Mouse (Mus musculus) heart, embryonic 10.5 days (tissue): ENCODE measurements around the gene Hmcn2. TPM values are rescaled to one million over a fixed set of nuclear protein-coding genes. Genes with fewer than 3 reads are reported as not detected.

ENCODE experiments used
- DNase-seq: peaks from one replicate; pipeline ENCODE4 v3.0.0-alpha.2; 2017; ENCODE audit warnings: low spot score
- H3K27ac ChIP-seq: fragments of 300-500 bp; sonication (generic); 2 replicates; pipeline ENCODE4 v1.5.1; 2016; ENCODE audit warnings: mild to moderate bottlenecking
- H3K27me3 ChIP-seq: fragments of 300-500 bp; sonication (generic); 2 replicates; pipeline ENCODE4 v1.6.1; 2016; ENCODE audit warnings: mild to moderate bottlenecking; ENCODE audit not compliant: poor library complexity, insufficient read depth, severe bottlenecking
- H3K36me3 ChIP-seq: fragments of 300-500 bp; sonication (generic); 2 replicates; pipeline ENCODE4 v1.6.1; 2016; ENCODE audit warnings: mild to moderate bottlenecking, moderate library complexity
- H3K4me1 ChIP-seq: fragments of 300-500 bp; sonication (generic); 2 replicates; pipeline ENCODE4 v1.6.1; 2016; ENCODE audit warnings: mild to moderate bottlenecking
- H3K4me3 ChIP-seq: fragments of 300-500 bp; sonication (generic); 2 replicates; pipeline ENCODE4 v1.5.1; 2016; ENCODE audit warnings: mild to moderate bottlenecking, moderate library complexity
- H3K9me3 ChIP-seq: fragments of 300-500 bp; sonication (generic); 2 replicates; pipeline ENCODE4 v1.6.1; 2016; ENCODE audit warnings: mild to moderate bottlenecking, moderate library complexity
- WGBS: fragments of 180-500 bp; shearing (Covaris S2); methylation state at CpG from one replicate; pipeline ENCODE4 v1.1.7; 2016; 5-methylcytosine and 5-hydroxymethylcytosine counted together
- polyA plus RNA-seq: library from polyadenylated mRNA; unstranded; fragments of >200 nt; fragmentation: Nextera tagmentation; extraction: Ambion mirVana; gene quantifications from 2 replicates; pipeline ENCODE4 v1.2.1, GENCODE M21; 2016

The Hmcn2 gene
- polyA plus RNA-seq, 1 experiment from 2014 or later: 0.33 TPM

- H3K36me3 ChIP-seq: peaks cover 65% of the 10 kb centered on the region
- 9% methylated on average over 6 of the region's 6 CpGs for WGBS
Observed at GRCm38 (mm10) chr2:31291421-31291820, 22.8 kb upstream of the Hmcn2 start.

GRCm38 (mm10) chr2:31294985-31295384 lies 19.2 kb upstream of the Hmcn2 start:
- Histone ChIP-seq H3K27ac (no peak overlapping the region), H3K4me3 (no peak overlapping the region), H3K36me3 (peaks cover 29% of the 10 kb centered on the region), H3K9me3 (no peaks in the 10 kb centered on the region), H3K27me3 (no peaks in the 10 kb centered on the region), H3K4me1 (peaks cover 22% of the 10 kb centered on the region)
- 0% methylated on average over 4 of the region's 4 CpGs for WGBS
- no peak for DNase-seq

More at GRCm38 (mm10) chr2:31291421-31291820, 22.8 kb upstream of the Hmcn2 start:
- H3K27ac ChIP-seq: no peak overlapping the region
- H3K4me3 ChIP-seq: no peak overlapping the region
- H3K4me1 ChIP-seq: peaks cover 7% of the 10 kb centered on the region; the same call in 1 of the 2 replicates
- no peak for DNase-seq
- no peaks in the 10 kb centered on the region for H3K27me3 ChIP-seq
- H3K9me3 ChIP-seq: no peaks in the 10 kb centered on the region

GRCm38 (mm10) chr2:31296395-31296794 lies 17.8 kb upstream of the Hmcn2 start:
- no peak overlapping the region for H3K27ac ChIP-seq
- peaks cover 22% of the 10 kb centered on the region for H3K4me1 ChIP-seq
- 77% methylated on average over 6 of the region's 6 CpGs for WGBS
- H3K27me3 ChIP-seq: peaks cover 4% of the 10 kb centered on the region; the same call in 1 of the 2 replicates
- H3K9me3 ChIP-seq: no peaks in the 10 kb centered on the region
- H3K4me3 ChIP-seq: no peak overlapping the region
- H3K36me3 ChIP-seq: peaks cover 24% of the 10 kb centered on the region
- DNase-seq: no peak

GRCm38 (mm10) chr2:31297602-31298268 lies 16.5 kb upstream of the Hmcn2 start:
- Histone ChIP-seq H3K27ac (peak overlapping the region; percentile 74), H3K36me3 (peaks cover 14% of the 10 kb centered on the region), H3K4me1 (peaks cover 22% of the 10 kb centered on the region), H3K9me3 (no peaks in the 10 kb centered on the region), H3K4me3 (peak overlapping the region; percentile 61), H3K27me3 (peaks cover 4% of the 10 kb centered on the region; the same call in 1 of the 2 replicates)
- 2% methylated on average over 17 of the region's 17 CpGs for WGBS
- DNase-seq: no peak

GRCm38 (mm10) chr2:31298814-31299213 lies 15.4 kb upstream of the Hmcn2 start:
- Histone ChIP-seq H3K4me3 (peak overlapping the region; percentile 61), H3K27ac (peak overlapping the region; percentile 74; the same call in 1 of the 2 replicates), H3K27me3 (peaks cover 4% of the 10 kb centered on the region; the same call in 1 of the 2 replicates), H3K4me1 (peaks cover 22% of the 10 kb centered on the region), H3K9me3 (no peaks in the 10 kb centered on the region), H3K36me3 (peaks cover 4% of the 10 kb centered on the region; the same call in 1 of the 2 replicates)
- WGBS: 31% methylated on average over 4 of the region's 4 CpGs
- DNase-seq: no peak

- 28% methylated on average over 4 of the region's 4 CpGs for WGBS
- Histone ChIP-seq H3K27me3 (peaks cover 4% of the 10 kb centered on the region; the same call in 1 of the 2 replicates), H3K36me3 (no peaks in the 10 kb centered on the region), H3K4me3 (peak overlapping the region; percentile 9; the same call in 1 of the 2 replicates), H3K27ac (no peak overlapping the region), H3K4me1 (peaks cover 22% of the 10 kb centered on the region), H3K9me3 (no peaks in the 10 kb centered on the region)
- DNase-seq: no peak
Observed at GRCm38 (mm10) chr2:31299266-31299665, 14.9 kb upstream of the Hmcn2 start.

GRCm38 (mm10) chr2:31299996-31300395 lies 14.2 kb upstream of the Hmcn2 start:
- Histone ChIP-seq H3K9me3 (no peaks in the 10 kb centered on the region), H3K27ac (no peak overlapping the region), H3K4me1 (peaks cover 16% of the 10 kb centered on the region), H3K4me3 (no peak overlapping the region), H3K36me3 (no peaks in the 10 kb centered on the region), H3K27me3 (peaks cover 4% of the 10 kb centered on the region; the same call in 1 of the 2 replicates)
- 70% methylated on average over 10 of the region's 10 CpGs for WGBS
- no peak for DNase-seq

GRCm38 (mm10) chr2:31303177-31303576 lies 11.0 kb upstream of the Hmcn2 start:
- H3K27me3 ChIP-seq: peaks cover 4% of the 10 kb centered on the region; the same call in 1 of the 2 replicates
- H3K36me3 ChIP-seq: no peaks in the 10 kb centered on the region
- 74% methylated on average over 9 of the region's 9 CpGs for WGBS
- H3K27ac ChIP-seq: no peak overlapping the region
- no peaks in the 10 kb centered on the region for H3K9me3 ChIP-seq
- DNase-seq: no peak
- no peak overlapping the region for H3K4me3 ChIP-seq
- peaks cover 13% of the 10 kb centered on the region for H3K4me1 ChIP-seq

- no peak overlapping the region for H3K4me3 ChIP-seq
- no peak for DNase-seq
- H3K36me3 ChIP-seq: no peaks in the 10 kb centered on the region
- H3K27ac ChIP-seq: no peak overlapping the region
- peaks cover 8% of the 10 kb centered on the region for H3K27me3 ChIP-seq
- no peaks in the 10 kb centered on the region for H3K9me3 ChIP-seq
- 68% methylated on average over 9 of the region's 9 CpGs for WGBS
- peaks cover 3% of the 10 kb centered on the region for H3K4me1 ChIP-seq
Observed at GRCm38 (mm10) chr2:31304191-31304590, 10.0 kb upstream of the Hmcn2 start.

- Histone ChIP-seq H3K36me3 (no peaks in the 10 kb centered on the region), H3K4me1 (no peaks in the 10 kb centered on the region), H3K27ac (no peak overlapping the region), H3K4me3 (no peak overlapping the region), H3K27me3 (peaks cover 16% of the 10 kb centered on the region), H3K9me3 (no peaks in the 10 kb centered on the region)
- WGBS: 72% methylated on average over 22 of the region's 22 CpGs
- DNase-seq: no peak
Observed at GRCm38 (mm10) chr2:31304801-31305665, 9.2 kb upstream of the Hmcn2 start.

- H3K27me3 ChIP-seq: peaks cover 23% of the 10 kb centered on the region
- H3K27ac ChIP-seq: no peak overlapping the region
- WGBS: 37% methylated on average over 4 of the region's 4 CpGs
- no peaks in the 10 kb centered on the region for H3K9me3 ChIP-seq
- H3K4me3 ChIP-seq: no peak overlapping the region
- H3K4me1 ChIP-seq: no peaks in the 10 kb centered on the region
- DNase-seq: no peak
- no peaks in the 10 kb centered on the region for H3K36me3 ChIP-seq
Observed at GRCm38 (mm10) chr2:31305684-31306083, 8.5 kb upstream of the Hmcn2 start.

- H3K4me1 ChIP-seq: peaks cover 4% of the 10 kb centered on the region; the same call in 1 of the 2 replicates
- WGBS: 61% methylated on average over 4 of the region's 4 CpGs
- H3K27me3 ChIP-seq: peaks cover 44% of the 10 kb centered on the region
- no peaks in the 10 kb centered on the region for H3K36me3 ChIP-seq
- DNase-seq: no peak
- no peak overlapping the region for H3K27ac ChIP-seq
- H3K4me3 ChIP-seq: no peak overlapping the region
- no peaks in the 10 kb centered on the region for H3K9me3 ChIP-seq
Observed at GRCm38 (mm10) chr2:31308257-31308656, 6.0 kb upstream of the Hmcn2 start.

GRCm38 (mm10) chr2:31309549-31309948 lies 4.7 kb upstream of the Hmcn2 start:
- Histone ChIP-seq H3K27ac (no peak overlapping the region), H3K27me3 (peaks cover 57% of the 10 kb centered on the region), H3K9me3 (no peaks in the 10 kb centered on the region), H3K36me3 (no peaks in the 10 kb centered on the region), H3K4me1 (peaks cover 12% of the 10 kb centered on the region), H3K4me3 (no peak overlapping the region)
- DNase-seq: no peak
- 66% methylated on average over 15 of the region's 15 CpGs for WGBS
